Mouse (Mus musculus): Measurements from ENCODE around the gene Anxa11. TPM values are rescaled to one million over a fixed set of nuclear protein-coding genes. Genes with fewer than 3 reads are reported as not detected.

The Anxa11 gene
- polyA plus RNA-seq, 1 experiment from 2014 or later = 2.4 TPM

Small RNA genes within 50 kb of the gene (microRNA-seq; reads per million reads assigned to microRNA genes)
- not detected for gene Gm23701

Other genes starting within 250 kb of the Anxa11 start
- 28.0 and 29.4 TPM in 2 replicates for gene Ppif, start 148.0 kb upstream of the Anxa11 start, polyA plus RNA-seq (2014; fragmentation: Nextera tagmentation; extraction: Ambion mirVana)
- 8.1 and 13.6 TPM in 2 replicates for gene Zcchc24, start 73.1 kb upstream of the Anxa11 start, polyA plus RNA-seq (2014; fragmentation: Nextera tagmentation; extraction: Ambion mirVana)
- gene Plac9a, start 60.9 kb downstream of the Anxa11 start, polyA plus RNA-seq (2014; fragmentation: Nextera tagmentation; extraction: Ambion mirVana) = not detected in 2 replicates
- 2.9 and 4.7 TPM in 2 replicates for gene Tmem254a, start 85.5 kb downstream of the Anxa11 start, polyA plus RNA-seq (2014; fragmentation: Nextera tagmentation; extraction: Ambion mirVana)
- not detected in 2 replicates for gene Cphx1, start 96.1 kb downstream of the Anxa11 start, polyA plus RNA-seq (2014; fragmentation: Nextera tagmentation; extraction: Ambion mirVana)
- 2.0 and 3.0 TPM in 2 replicates for gene Duxbl1, start 136.4 kb downstream of the Anxa11 start, polyA plus RNA-seq (2014; fragmentation: Nextera tagmentation; extraction: Ambion mirVana)
- 1.8 and 3.9 TPM in 2 replicates for gene Gm9780, start 200.6 kb downstream of the Anxa11 start, polyA plus RNA-seq (2014; fragmentation: Nextera tagmentation; extraction: Ambion mirVana)
- 18.3 and 29.7 TPM in 2 replicates for gene Tmem254c, start 225.2 kb downstream of the Anxa11 start, polyA plus RNA-seq (2014; fragmentation: Nextera tagmentation; extraction: Ambion mirVana)
- gene Cphx2, start 239.4 kb downstream of the Anxa11 start, polyA plus RNA-seq (2014; fragmentation: Nextera tagmentation; extraction: Ambion mirVana) = not detected in 2 replicates
- not detected in 2 replicates for gene Cphx3, start 240.1 kb downstream of the Anxa11 start, polyA plus RNA-seq (2014; fragmentation: Nextera tagmentation; extraction: Ambion mirVana)